Mouse (Mus musculus) fat pad, adult 2 months (tissue): ENCODE data around the gene Ntrk2.

Experiments used
- DNase-seq: peaks from one replicate; pipeline ENCODE4 v3.0.0-alpha.2; 2011; ENCODE audit warnings: low read depth, low spot score; ENCODE audit errors: extremely low read depth

Gene Ntrk2

DNA sequence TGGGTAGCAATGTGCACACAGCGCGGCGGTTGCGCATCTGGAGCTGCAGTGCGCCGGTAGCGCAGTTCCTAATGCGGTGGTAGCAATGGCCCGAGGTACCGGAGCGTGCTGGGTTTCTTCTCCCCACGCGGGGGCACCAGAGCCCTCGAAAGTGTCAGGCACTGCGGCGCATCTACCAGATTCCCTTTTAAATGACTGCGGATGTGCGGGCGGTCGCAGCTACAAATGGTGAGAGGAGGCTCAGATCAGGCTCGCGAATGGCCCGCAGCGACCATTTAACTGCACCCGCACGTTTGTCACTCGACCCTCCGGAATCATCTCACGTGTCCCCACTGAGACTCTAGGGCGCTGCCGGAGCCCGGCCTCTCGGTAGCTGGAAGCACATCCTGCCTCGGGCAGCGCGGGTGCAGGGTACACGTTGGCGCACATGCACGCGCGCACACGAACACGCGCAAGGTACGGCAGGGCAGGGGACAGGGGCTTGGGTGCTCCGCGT, at the start of gene Ntrk2:
Gene Ntrk2 (plus strand): TSS at position 173 of the 496 bp plus-strand sequence.
- no peak for DNase-seq

DNA sequence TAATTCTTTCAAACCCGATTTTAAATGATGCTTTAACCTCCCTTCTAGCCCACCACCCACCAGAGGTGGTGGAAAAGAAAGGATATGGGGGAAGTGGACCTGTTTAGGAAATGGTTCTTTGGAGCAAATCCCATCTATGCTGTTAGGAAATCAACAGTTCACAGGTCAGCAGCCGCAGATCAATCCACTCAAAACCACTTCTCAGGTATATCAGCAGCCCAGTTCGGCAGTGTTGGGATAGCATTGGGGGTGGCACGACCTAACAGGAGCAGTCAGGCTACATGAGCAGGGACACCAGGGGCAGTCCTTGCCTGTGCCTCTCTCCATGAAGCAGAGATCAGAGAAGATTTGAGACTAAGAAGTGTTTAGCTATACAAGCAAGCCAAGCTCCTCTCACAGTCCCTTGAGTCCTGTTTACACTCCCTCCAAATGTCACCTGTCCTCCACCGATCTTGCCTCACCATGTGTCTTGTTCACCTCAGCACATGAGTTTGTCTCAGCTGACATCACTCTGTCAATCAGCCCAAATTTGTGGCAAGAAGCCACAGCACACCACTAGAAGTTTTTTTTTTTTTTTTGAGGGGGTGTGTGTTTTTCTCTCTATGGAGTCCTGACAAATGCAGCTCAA, 45.3 kb upstream of the Ntrk2 start:
- DNase-seq: no peak

DNA sequence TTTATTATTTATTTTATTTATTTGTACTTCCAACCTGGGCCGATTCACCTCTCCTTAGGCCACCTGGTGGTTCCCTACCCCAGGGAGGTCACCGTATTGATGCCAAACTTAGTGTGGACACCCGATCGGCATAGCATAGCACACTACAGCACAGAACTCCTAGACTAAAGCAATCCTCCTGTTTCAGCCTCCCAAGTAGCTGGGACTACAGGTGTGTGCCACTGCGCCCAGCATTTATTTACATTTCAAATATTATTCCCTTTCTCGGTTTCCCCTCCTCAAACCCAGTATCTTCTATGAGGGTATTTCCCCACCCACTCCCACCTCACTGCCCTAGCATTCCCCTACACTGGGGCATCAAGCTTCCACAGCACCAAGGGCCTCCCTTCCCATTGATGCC, 38.1 kb upstream of the Ntrk2 start:
- DNase-seq: no peak

DNA sequence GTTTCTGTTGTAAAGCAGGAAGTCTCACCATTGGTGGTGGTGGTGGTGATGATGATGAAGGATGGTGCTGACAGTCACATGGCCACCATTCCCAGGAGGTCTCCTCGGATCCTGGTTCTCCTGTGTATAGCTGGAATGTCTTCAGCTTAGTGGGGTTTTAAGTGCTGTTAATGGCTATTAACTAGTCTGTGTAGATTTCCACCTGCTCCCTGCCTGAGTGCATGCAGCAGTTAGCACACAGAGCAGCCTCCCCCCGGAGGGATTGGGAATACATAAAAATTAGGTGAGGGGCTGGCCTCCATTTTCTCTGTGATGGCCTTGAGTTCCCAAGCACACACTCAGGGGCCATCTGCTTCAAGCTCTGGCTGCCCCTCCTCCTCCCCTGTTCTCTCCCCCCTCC, 36.9 kb upstream of the Ntrk2 start:
- DNase-seq: no peak

DNA sequence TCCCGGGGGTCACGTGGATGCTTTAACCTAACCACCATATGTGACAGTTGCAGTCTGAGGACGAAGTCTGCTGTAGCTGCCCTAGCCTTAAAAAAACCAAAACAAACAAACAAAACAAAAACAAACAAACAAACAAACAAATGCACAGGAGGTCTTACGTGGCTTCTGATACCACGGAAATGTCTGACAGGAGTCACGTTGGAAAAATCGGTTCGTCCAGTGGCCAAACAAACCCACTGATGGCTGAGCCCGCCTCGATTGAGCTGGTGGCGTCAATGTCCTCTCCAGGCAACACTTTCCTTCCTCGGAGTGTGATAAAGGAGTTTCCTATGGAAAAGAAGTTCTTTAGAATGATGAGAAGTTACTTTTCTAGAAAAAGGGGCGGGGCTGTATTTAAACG, 27.1 kb upstream of the Ntrk2 start:
- DNase-seq: no peak

DNA sequence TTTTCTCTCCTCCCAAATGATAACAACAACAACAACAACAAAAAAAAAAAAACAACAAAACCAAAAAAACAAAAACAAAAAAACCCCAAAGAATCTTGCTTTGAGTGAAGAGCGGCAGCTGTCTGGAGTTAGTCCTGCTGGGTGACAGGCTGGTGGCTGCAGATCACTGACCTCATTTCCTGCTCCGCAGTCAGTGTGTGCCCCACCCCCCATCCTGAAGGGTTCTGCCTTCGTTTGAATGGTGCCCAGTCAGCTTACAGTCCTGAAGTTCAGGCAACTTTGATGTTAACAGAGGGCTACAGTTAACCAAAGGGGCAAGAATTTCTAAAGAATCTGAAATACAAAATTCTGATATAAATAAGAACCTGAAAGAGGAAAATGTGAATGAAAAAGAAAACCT, 19.9 kb upstream of the Ntrk2 start:
- DNase-seq: no peak

DNA sequence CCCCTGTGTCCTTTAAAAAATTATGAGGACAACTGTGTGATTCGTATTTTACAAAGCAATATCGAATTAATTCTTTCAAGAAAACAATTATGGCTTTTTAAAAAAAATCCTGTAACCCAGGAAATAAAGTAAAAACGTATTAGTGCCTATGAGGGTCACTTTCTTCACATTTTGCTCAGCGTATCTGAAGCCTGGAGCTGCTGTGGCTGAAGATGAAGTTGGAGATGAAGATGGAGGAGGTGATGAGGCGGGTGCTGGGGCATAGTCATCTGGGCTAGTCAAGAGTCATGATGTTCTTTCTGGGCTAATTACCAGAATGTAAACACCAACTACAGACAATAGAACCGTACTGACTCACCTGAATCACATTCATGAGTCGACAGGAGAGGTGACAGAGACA, 15.6 kb upstream of the Ntrk2 start:
- DNase-seq: no peak

DNA sequence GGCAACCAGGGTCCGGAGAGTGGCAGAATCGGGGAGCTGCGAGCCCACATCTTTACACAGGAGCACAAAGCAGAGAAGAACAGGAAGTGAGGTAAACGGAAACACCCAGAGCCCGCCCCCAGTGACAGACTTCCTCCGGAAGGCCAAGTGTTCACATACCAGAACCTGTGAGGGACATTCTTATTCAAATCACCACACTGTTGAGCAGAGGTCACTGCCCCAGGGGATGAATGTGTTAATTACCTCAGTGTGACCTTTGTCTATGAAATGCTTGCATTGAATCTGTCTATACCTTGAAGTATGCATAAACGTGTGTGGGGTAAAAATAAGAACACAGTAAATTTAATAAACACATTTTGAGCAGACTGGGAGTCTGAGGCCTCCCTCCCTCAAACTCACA, 9.0 kb upstream of the Ntrk2 start:
- no peak for DNase-seq

DNA sequence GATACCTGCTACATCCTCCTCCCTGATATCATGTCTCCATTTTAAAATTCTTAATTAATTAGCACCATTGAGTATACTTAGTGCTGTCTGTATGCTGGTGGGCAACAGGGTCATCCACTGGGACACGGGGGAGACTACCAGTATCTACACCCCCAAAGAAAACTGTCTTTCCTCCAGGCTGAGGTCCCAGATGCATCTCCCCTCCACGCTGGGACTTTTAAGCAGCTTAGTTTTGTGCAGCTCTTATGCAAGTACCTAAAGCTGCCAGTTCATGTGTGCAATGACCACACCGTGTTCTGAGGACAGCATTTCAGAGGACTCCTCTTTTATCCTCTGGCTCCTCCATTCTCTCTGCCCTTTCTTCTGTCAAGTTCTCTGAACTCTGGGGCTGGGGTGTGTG, 5.1 kb upstream of the Ntrk2 start:
- no peak for DNase-seq

DNA sequence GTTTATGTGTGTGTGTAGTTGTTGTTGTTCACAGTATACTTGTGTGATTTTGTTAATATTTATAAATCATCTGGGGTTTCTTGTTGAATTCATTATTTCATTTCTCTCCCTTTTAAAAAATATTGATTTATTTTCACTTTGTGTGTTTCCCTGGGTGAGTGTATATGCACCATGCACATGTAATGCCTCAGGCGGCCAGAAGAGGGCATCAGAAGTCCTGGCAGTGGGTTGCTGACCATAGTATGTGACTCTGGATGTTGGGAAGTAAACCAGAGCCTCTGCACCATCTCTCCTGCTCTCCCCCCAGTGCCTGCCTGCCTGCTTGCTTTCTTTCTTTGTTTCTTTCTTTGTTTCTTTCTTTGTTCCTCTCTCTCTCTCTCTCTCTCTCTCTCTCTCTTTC, 2.5 kb upstream of the Ntrk2 start:
- DNase-seq: no peak

DNA sequence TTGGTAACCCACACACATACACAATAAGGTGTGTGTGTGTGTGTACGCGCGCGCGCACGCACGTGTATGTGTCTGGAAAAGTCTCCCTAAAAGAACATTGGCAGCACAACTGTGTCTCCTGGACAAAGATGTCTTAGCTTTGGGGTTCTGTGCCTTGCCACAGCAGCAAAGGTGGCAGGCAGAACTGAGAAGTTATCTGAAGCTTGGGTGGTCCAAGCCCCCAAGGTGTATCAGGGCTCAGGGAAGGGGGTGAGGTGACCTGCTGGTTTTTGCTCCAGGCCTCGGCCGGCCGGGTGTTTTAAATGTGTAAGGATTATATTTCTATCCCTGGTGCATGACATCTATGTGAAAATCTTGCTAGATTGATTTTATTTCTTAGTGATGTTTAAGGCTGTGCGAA, 536 bp upstream of the Ntrk2 start:
- no peak for DNase-seq

DNA sequence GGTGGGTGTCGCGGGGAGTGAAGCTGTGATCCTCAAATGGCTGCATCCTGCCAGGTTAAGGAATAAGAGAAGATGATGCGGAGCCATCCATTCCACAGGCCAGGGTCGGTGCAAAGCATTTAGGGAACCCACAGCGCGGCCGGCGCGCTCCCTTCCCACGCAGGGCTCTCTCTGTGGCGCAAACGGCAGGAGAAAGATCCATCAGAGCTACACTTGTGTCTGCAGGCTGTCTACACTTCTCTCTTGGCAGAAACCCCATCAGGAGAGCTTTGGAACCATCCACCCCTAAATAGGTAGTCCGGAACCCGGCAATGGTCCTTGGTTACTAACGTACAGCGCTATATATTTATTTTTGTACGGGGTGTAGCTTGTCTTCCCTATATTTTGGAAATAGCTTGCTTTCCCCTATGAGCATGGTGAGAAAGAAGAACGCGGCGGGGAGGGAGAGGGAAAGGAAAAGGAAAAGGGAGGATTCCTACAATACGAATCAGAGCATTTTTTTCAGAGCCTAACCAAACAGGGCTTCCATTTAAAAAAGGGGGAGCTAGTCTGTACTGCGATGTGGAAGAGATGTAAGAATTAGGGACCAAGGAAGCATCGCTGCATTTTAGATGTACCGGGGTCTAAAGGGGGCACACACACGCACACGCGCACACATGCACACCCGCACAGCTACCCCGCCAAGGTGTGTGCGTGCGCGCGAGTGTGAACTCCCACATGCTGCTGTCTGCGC, 693 bp downstream of the Ntrk2 start:
- no peak for DNase-seq

DNA sequence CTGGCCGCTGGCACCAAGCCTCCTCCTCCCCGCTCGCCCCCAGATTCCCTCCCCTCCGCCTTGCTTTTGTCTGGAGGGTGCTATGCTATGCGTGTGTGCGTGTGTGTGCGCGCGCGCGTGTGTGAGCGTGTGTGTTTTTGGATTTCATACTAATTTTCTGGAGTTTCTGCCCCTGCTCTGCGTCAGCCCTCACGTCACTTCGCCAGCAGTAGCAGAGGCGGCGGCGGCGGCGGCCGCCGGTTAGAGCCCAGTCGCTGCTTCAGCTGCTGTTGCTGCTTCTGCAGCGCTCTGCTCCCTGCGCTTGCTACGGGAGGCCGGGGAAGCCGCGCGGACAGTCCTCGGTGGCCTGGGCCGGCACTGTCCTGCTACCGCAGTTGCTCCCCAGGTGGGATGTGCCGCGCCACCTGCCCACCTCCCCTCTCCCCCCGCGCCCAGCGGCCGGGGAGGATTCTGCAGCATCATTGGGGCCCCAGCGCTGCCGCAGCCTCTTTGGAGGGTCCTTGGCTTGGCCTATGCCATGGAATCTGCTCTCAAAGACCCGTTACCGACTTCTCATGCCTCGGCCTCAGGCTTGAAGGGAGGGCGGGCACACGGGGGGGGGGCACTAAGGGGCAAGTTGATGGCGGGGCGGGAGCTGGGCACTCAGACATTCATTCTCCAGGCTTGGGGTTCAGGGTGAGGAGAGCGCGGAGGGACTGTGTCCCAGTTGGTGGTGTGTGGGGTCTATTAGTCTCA, 1.4 kb downstream of the Ntrk2 start:
- DNase-seq: no peak

DNA sequence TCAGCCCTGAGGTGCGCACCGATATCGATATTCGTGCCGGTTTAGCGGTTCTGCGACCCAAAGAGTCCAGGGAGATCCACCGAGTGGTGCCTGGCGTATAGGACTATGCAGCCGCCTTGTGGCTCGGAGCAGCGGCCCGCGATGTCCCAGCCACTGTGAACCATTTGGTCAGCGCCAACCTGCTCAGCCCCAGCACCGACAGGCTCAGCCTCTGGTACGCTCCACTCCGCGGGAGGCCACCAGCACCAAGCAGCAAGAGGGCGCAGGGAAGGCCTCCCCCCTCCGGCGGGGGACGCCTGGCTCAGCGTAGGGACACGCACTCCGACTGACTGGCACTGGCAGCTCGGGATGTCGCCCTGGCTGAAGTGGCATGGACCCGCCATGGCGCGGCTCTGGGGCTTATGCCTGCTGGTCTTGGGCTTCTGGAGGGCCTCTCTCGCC, 2.0 kb downstream of the Ntrk2 start:
- no peak for DNase-seq

DNA sequence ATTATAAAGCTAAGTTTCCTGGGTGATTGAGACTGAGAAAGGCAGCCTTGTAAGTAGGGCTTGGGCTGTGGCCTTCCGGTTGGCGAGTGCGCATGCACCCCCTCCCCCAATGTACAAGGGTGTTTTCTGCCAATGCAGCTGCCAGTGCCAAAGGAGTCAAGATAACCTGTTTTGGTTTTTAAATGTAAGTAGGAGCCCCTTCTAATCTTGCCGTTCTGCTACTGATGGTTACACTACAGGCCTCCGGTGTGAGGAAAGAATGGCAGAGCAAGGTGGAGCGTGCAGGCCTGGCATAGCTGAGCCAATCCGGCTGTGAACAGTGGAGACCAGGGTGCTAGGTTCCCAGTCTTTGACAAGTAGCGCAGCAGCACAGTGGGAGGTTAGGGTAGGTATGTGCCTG, 3.6 kb downstream of the Ntrk2 start:
- DNase-seq: no peak

DNA sequence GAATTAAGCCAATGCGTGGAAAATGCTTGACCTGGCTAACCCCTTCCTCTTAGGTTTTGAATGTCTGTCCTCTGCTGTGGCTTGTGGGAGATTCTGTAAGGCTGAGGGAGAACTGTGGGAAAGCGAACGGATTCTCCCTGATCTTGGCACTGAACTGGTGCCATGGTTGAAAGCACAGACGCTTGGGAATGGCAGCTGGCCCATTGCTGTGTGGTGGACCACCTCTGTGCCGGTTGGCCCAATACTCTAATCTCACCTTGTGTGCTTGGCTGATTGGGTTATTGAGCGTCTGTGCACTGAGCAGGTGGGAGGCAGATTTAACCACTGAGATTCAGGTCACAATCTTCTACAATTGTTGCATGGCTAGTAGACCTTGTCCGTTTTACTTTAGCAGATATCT, 18.4 kb downstream of the Ntrk2 start:
- DNase-seq: no peak

DNA sequence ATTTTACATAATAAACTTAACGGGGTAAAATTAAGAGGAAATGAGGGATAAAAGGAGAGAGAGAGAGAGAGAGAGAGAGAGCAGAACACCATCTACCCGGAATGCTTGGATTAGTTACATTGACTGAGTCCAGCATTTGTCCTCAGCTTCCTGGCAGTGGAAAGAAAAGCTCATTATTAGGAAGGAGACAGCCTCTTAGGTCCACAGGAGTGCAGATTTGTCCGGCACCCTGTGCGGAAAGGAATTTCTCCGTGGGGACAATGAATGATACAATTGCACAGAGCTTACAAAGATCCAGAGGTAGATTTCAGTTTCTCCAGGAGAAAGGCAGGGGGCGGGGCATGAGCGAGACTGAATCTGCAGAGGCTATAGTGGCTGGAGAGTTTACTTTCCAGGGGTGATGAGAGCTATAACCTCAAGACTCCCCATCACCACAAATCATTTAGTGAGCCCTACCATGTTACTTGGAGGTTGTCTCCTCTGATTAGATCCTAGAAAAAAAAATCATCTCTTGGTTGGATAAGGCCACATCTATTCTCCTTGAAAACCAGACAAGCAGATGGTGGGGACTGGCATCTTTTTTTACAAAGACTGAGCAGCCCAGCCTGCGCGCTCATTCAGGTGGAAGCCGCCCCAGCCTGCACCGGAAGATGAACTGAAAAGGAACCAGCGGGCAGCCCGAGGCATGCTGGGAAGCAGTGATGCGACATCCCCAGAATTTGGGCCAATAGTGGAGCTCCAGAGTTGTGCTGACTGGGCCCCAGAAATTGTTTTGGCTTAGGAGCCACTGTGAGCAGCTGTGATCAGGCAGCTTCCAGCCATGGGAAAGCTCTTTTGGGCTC, 20.2 kb downstream of the Ntrk2 start:
- DNase-seq: no peak

DNA sequence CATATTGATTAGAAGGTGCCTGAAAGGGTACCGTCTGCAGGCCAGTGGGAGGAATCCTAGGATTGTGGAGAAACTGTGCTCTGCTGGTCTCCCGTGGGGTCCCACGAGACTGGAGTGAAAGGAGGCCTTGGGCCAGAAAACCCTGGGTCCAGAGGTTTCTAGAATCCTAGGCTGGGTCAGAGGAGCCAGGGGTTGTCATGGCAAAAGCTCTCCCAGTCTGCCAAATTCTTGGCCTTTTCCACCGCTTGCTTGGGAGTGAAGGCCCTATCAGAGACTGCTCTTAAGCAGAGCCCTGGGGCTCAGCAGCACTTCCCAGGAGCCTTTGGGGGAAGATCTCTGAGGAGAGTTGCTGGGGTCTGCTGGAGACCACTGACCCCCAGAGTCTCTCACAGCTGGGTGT, 25.6 kb downstream of the Ntrk2 start:
- DNase-seq: no peak

DNA sequence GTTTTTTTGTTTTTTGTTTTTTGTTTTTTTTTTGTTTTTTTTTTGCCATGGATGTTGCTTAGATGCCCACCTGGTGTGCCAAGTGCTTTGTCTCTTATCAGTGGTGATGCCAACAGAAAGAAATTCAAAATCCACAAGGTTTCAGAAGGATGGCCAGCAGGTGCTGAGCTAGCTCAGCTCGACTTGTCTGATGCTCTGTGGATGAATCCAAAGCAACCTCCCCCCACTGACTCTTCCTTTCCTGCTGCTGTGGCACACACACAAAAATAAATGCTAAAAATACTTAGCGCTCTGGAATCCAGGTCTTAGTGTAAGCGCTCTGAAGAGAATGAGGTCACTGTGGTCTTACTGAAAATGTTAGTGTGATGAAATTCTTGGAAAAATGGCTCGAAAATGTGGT, 28.4 kb downstream of the Ntrk2 start:
- no peak for DNase-seq

DNA sequence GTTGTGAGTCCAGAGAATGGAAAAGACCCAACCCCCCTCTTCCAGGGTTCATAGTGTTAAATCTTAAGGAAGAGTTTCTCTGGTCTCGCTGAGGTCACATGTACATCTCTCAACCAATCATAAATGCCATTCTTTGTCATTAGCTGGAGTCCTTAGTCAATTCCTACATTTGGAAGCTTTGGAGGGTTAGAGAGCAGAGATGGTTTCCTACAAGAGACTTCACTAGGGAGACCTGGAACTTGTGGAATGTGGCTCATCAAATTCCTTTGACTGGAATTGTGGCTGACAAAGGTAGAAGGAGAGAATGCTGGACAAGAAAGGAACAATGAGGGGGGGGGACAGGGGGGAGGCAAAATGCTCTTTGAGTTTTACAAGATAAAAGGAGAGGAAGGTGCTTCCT, 30.5 kb downstream of the Ntrk2 start:
- no peak for DNase-seq

DNA sequence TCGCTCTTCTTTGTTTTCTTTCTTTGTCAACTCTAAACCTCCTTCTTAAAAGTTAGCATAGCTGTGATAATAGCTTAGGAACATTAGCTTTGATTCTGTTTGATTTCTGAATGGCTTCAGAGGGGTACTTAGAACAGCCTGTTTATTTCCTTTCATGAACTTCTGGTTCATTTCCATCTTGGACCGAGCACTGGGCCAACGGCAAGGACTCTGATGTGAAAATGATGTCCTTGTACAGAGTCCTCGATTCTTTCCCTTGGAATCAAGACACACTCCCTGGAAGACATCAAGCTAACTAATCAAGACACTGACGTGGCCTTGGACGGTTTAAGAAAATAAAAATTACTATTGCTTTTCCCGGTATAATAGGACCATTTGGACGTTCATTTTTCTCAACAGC, 31.7 kb downstream of the Ntrk2 start:
- DNase-seq: no peak
